Mouse (Mus musculus) effector memory CD4-positive, alpha-beta T cell, adult 5 months (primary cell): ENCODE results near the gene Agt. TPM values are rescaled to one million over a fixed set of nuclear protein-coding genes. Genes with fewer than 3 reads are reported as not detected.

ENCODE experiments used
- polyA plus RNA-seq: library from polyadenylated mRNA; unstranded; fragments of 100-300 nt; shearing (Covaris generic); gene quantifications from one replicate; pipeline ENCODE4 v1.2.1, GENCODE M21; 2017

Gene Agt
- not detected for polyA plus RNA-seq

GRCm38 (mm10) chr8:124569593-124569992 lies at the start of gene Agt:
Gene Agt (minus strand): TSS chr8:124569706.

GRCm38 (mm10) chr8:124575811-124576210 lies 6.3 kb upstream of the Agt start, which contains the start of gene Capn9:
Gene Capn9 (plus strand): TSS chr8:124576111.

GRCm38 (mm10) chr8:124520249-124521080 lies 49.0 kb downstream of the Agt start, which contains the start of gene Cog2:
Gene Cog2 (plus strand): TSS chr8:124520767.

Other genes with a start within 250 kb of the Agt start
- not detected for gene Pgbd5, start 130.0 kb downstream of the Agt start, polyA plus RNA-seq
- gene Cog2, start 48.9 kb downstream of the Agt start, polyA plus RNA-seq, result 43.8 TPM
- not detected for gene Capn9, start 6.4 kb upstream of the Agt start, polyA plus RNA-seq
- 5.4 TPM for gene 2310022B05Rik, start 93.7 kb upstream of the Agt start, polyA plus RNA-seq
- gene Ttc13, start 152.3 kb upstream of the Agt start, polyA plus RNA-seq, result 46.7 TPM
- 17.1 TPM for gene Arv1, start 152.4 kb upstream of the Agt start, polyA plus RNA-seq
- gene Fam89a, start 182.1 kb upstream of the Agt start, polyA plus RNA-seq, result 1.1 TPM
- not detected for gene Trim67, start 223.4 kb upstream of the Agt start, polyA plus RNA-seq